In the genomic region with DNA sequence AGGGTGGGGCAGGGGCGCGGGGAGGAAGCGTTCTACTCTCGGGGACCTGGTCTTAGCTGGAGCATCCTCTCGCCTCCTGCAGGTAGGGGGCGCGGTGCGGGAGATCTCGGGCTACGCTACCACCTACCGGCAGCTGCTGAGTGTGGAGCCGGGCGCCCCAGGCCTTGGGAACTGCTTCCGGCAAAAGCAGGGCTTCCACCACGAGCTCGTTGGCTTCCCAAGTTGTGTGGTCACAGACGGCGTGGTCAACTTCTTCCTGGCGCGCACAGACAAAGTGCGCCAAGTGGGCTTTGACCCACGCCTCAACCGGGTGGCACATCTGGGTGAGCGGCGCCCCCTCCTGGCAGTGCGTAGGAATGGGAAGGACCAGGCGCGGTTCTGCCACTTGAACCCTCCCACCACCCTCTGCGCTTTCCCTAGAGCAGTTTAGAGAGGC, we compare ENCODE assay signal across 8 mouse cellular contexts. TPM values are rescaled to one million over a fixed set of nuclear protein-coding genes. Genes with fewer than 3 reads are reported as not detected.
DNase-seq lines count a peak whose midpoint lies in the region; ATAC-seq and TF ChIP-seq lines count a peak whose summit lies in the region.

No protein-coding gene starts in this region.

- peak overlapping the region; percentile 83 for H3K4me2 ChIP-seq in liver, embryonic 11.5 days
- H3K4me2 ChIP-seq in stomach, embryonic 16.5 days (ENCODE audit: low read depth, low read length): peak overlapping the region; percentile 69

- H3K4me3 ChIP-seq in gastrocnemius, adult 2 months: peak overlapping the region; percentile 70
- peak overlapping the region; percentile 51 for H3K4me3 ChIP-seq in liver, embryonic 11.5 days (ENCODE audit: low read depth, low read length)
- peak overlapping the region; percentile 42 for H3K4me3 ChIP-seq in stomach, embryonic 16.5 days (replicated peaks; ENCODE audit: low read length)

- TF ChIP-seq CTCF in gastrocnemius, adult 2 months (IDR thresholded peaks at IDR 0.05): peak; percentile 78

- no peak overlapping the region for H3K9ac ChIP-seq in liver, embryonic 11.5 days (ENCODE audit: low read depth, low read length)
- H3K9ac ChIP-seq in stomach, embryonic 16.5 days (ENCODE audit: low read length): peak overlapping the region; percentile 28; the same call in 1 of the 2 replicates

- H3K36me3 ChIP-seq in liver, embryonic 11.5 days (ENCODE audit: control insufficient read depth, insufficient read depth, low read length): no peaks in the 10 kb centered on the region
- H3K36me3 ChIP-seq in stomach, embryonic 16.5 days (ENCODE audit: control insufficient read depth, insufficient read depth, low read length): no peaks in the 10 kb centered on the region

- no peak overlapping the region for H3K27ac ChIP-seq in gastrocnemius, adult 2 months
- H3K27ac ChIP-seq in liver, embryonic 11.5 days (ENCODE audit: low read depth, low read length): no peak overlapping the region; the same call in 1 of the 2 replicates
- H3K27ac ChIP-seq in stomach, embryonic 16.5 days (ENCODE audit: low read length): no peak overlapping the region

- H3K9me3 ChIP-seq in liver, embryonic 11.5 days (ENCODE audit: control insufficient read depth, low read length): no peaks in the 10 kb centered on the region
- no peaks in the 10 kb centered on the region for H3K9me3 ChIP-seq in stomach, embryonic 16.5 days (replicated peaks; ENCODE audit: control insufficient read depth, low read length)

- peak; percentile 51 for ATAC-seq in frontal cortex, adult (ENCODE audit: low TSS enrichment)
- peak; percentile 80 for ATAC-seq in liver, embryonic 11.5 days (replicated peaks; ENCODE audit: low FRiP score)
- peak; percentile 60 for ATAC-seq in monocyte, adult 5-6 weeks (replicated peaks; ENCODE audit: insufficient number of reproducible peaks, low FRiP score, low TSS enrichment, poor library complexity, severe bottlenecking)
- ATAC-seq in stomach, embryonic 16.5 days (ENCODE audit: insufficient read depth, low FRiP score): peak; percentile 66

- H3K27me3 ChIP-seq in liver, embryonic 11.5 days (replicated peaks; ENCODE audit: control insufficient read depth, insufficient read depth, low read length): peaks cover 44% of the 10 kb centered on the region
- peaks cover 39% of the 10 kb centered on the region for H3K27me3 ChIP-seq in stomach, embryonic 16.5 days (ENCODE audit: control insufficient read depth, insufficient read depth, low read length)

- WGBS in liver, embryonic 11.5 days: 2% methylated on average over 29 of the region's 29 CpGs
- WGBS in stomach, embryonic 16.5 days: 2% methylated on average over 28 of the region's 29 CpGs

- H3K4me1 ChIP-seq in liver, embryonic 11.5 days (replicated peaks; ENCODE audit: control insufficient read depth, insufficient read depth, low read length): peaks cover 32% of the 10 kb centered on the region
- peaks cover 18% of the 10 kb centered on the region for H3K4me1 ChIP-seq in stomach, embryonic 16.5 days (ENCODE audit: control insufficient read depth, insufficient read depth, low read length)

- intact Hi-C loops in gastrocnemius, adult 2 months (cut with DNase I): loop anchor here (10.0 kb wide), 1 partner anchor 164 kb away; no protein-coding TSS in a partner anchor

- DNase-seq in gastrocnemius, adult 2 months: peak; percentile 75
- no peak for DNase-seq in gastrocnemius, postnatal 25 days
- peak; percentile 45 for DNase-seq in cerebellum, adult 9-10 months
- peak; percentile 93 for DNase-seq in induced T-regulatory cell, adult 2 months (ENCODE audit: low read depth)
- DNase-seq in liver, embryonic 11.5 days (ENCODE audit: low spot score): peak; percentile 85

RNA-seq across cellular contexts. Expression of a gene that starts 5.8 kb away (rescaled TPM):
- under 1 TPM; 0.66 to 0.89 TPM for total RNA-seq in gastrocnemius, adult 2 months (2021)
- under 1 TPM; 0.78 to 1.00 TPM for total RNA-seq in gastrocnemius, postnatal 25 days (2021)
- 21.6 and 26.3 TPM in 2 replicates for polyA plus RNA-seq in liver, embryonic 11.5 days (2014; fragmentation: Nextera tagmentation; extraction: Ambion mirVana)
- total RNA-seq in monocyte, adult 5-6 weeks (2017): 166 to 275 TPM (median 211 TPM) in 3 replicates
- 29.3 and 34.3 TPM in 2 replicates for polyA plus RNA-seq in stomach, embryonic 16.5 days (2015; fragmentation: Nextera tagmentation; extraction: Ambion mirVana)

RNA-seq across cellular contexts. Expression of a gene that starts 9.6 kb away (rescaled TPM):
- 1 to 10 TPM; 4.1 to 5.4 TPM for total RNA-seq in gastrocnemius, adult 2 months (2021)
- total RNA-seq in gastrocnemius, postnatal 25 days (2021): 1 to 10 TPM; 3.3 to 6.5 TPM
- polyA plus RNA-seq in liver, embryonic 11.5 days (2014; fragmentation: Nextera tagmentation; extraction: Ambion mirVana): 3.6 and 5.2 TPM in 2 replicates
- 3.2 to 4.2 TPM (median 3.5 TPM) in 3 replicates for total RNA-seq in monocyte, adult 5-6 weeks (2017)
- polyA plus RNA-seq in stomach, embryonic 16.5 days (2015; fragmentation: Nextera tagmentation; extraction: Ambion mirVana): 1.2 and 1.4 TPM in 2 replicates

RNA-seq across cellular contexts. Expression of a gene that starts 19.0 kb away (rescaled TPM):
- total RNA-seq in gastrocnemius, adult 2 months (2021): 1 to 10 TPM; 8.5 to 8.8 TPM
- total RNA-seq in gastrocnemius, postnatal 25 days (2021): 1 to 10 TPM; 8.7 to 9.3 TPM
- 28.3 and 30.2 TPM in 2 replicates for polyA plus RNA-seq in liver, embryonic 11.5 days (2014; fragmentation: Nextera tagmentation; extraction: Ambion mirVana)
- 1.9 TPM in 1 of 3 replicates, not detected in the others for total RNA-seq in monocyte, adult 5-6 weeks (2017)
- 71.3 and 77.0 TPM in 2 replicates for polyA plus RNA-seq in stomach, embryonic 16.5 days (2015; fragmentation: Nextera tagmentation; extraction: Ambion mirVana)

RNA-seq across cellular contexts. Expression of a gene that starts 24.7 kb away (rescaled TPM):
- 10 to 100 TPM; 20.8 to 25.6 TPM for total RNA-seq in gastrocnemius, adult 2 months (2021)
- total RNA-seq in gastrocnemius, postnatal 25 days (2021): 10 to 100 TPM; 18.9 to 19.6 TPM
- 64.0 and 70.8 TPM in 2 replicates for polyA plus RNA-seq in liver, embryonic 11.5 days (2014; fragmentation: Nextera tagmentation; extraction: Ambion mirVana)
- 3.8 to 17.3 TPM (median 8.8 TPM) in 3 replicates for total RNA-seq in monocyte, adult 5-6 weeks (2017)
- 68.6 and 79.4 TPM in 2 replicates for polyA plus RNA-seq in stomach, embryonic 16.5 days (2015; fragmentation: Nextera tagmentation; extraction: Ambion mirVana)

RNA-seq across cellular contexts. Expression of a gene that starts 40.5 kb away (rescaled TPM):
- 1 to 10 TPM; 7.6 to 7.9 TPM for total RNA-seq in gastrocnemius, adult 2 months (2021)
- 1 to 10 TPM; 4.7 to 6.9 TPM for total RNA-seq in gastrocnemius, postnatal 25 days (2021)
- polyA plus RNA-seq in liver, embryonic 11.5 days (2014; fragmentation: Nextera tagmentation; extraction: Ambion mirVana): 43.1 and 43.4 TPM in 2 replicates
- total RNA-seq in monocyte, adult 5-6 weeks (2017): 15.7 to 32.0 TPM (median 21.5 TPM) in 3 replicates
- 33.5 and 34.4 TPM in 2 replicates for polyA plus RNA-seq in stomach, embryonic 16.5 days (2015; fragmentation: Nextera tagmentation; extraction: Ambion mirVana)

Comparison
In these comparisons a context has a peak if more than half of its experiments do, and no peak if none do; other contexts are left out.
1. RNA of a gene that starts 5.8 kb away (total RNA-seq): 166 to 275 TPM in monocyte, adult 5-6 weeks; 0.78 to 1.00 TPM in gastrocnemius, postnatal 25 days and 0.66 to 0.89 TPM in gastrocnemius, adult 2 months; every median in the first group is over 10 times any median in the second.
2. Peak in every context shown above with its lines, with median percentiles within 50 percentile points of each other: H3K4me3 ChIP-seq and ATAC-seq.